Mouse (Mus musculus): ENCODE measurements around the gene Nudt8.

DNA sequence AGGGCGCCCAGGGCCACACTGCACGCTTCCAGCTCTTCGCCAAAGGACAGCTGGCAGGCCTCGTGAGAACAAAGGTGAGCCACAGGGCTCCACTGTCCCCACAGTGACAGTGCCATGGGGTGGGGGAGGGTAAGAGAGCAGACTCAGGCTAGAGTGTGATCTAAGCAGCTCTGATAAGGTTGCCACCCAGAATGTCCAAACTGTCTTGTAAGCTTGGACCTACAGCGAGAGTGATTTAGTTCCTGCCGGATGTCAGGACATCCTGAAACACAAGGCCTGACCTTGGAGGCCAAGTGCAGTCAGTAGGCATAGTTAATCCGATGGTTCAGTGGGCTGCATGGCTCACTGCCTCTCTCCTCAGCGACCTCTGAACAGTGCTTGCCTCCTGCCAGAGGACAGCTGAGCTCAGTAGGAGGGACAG, 15.1 kb upstream of the Nudt8 start:
- no peak for TF ChIP-seq TAL1 (IDR thresholded peaks at IDR 0.05; ENCODE audit: low read length)
- no peak for TF ChIP-seq GATA1 (IDR thresholded peaks at IDR 0.05; ENCODE audit: low read length)
